Mouse (Mus musculus) stomach, embryonic 16.5 days (tissue): ENCODE measurements around the gene Cisd3. TPM values are rescaled to one million over a fixed set of nuclear protein-coding genes. Genes with fewer than 3 reads are reported as not detected.
"Not testable (repeated sequence)": the region's sequence is repeated elsewhere in the genome, so short reads cannot be mapped to it uniquely, and the experiment has no call there.

Source experiments
- ATAC-seq: fragments of 200-750 bp; cut with Nextera tagmentation; 2 replicates; pipeline ENCODE4 v1.8.0; 2017; ENCODE audit warnings: moderate number of reproducible peaks, moderate TSS enrichment; ENCODE audit not compliant: insufficient read depth, low FRiP score
- H3K27ac ChIP-seq: fragments of 300-500 bp; sonication (generic); 2 replicates; pipeline ENCODE4 v1.5.1; 2014; ENCODE audit warnings: low read length
- H3K27me3 ChIP-seq: fragments of 300-500 bp; sonication (generic); 2 replicates; pipeline ENCODE4 v1.6.1; 2014; ENCODE audit warnings: low read length, control low read depth, mixed read lengths; ENCODE audit not compliant: control insufficient read depth, insufficient read depth
- H3K36me3 ChIP-seq: fragments of 300-500 bp; sonication (generic); 2 replicates; pipeline ENCODE4 v1.6.1; 2014; ENCODE audit warnings: low read length; ENCODE audit not compliant: control insufficient read depth, insufficient read depth
- H3K4me1 ChIP-seq: fragments of 300-500 bp; sonication (generic); 2 replicates; pipeline ENCODE4 v1.6.1; 2014; ENCODE audit warnings: low read length, control low read depth, mixed read lengths; ENCODE audit not compliant: control insufficient read depth, insufficient read depth
- H3K4me2 ChIP-seq: fragments of 300-500 bp; sonication (generic); 2 replicates; pipeline ENCODE4 v1.6.1; 2014; ENCODE audit warnings: low read depth, low read length, mixed read lengths
- H3K4me3 ChIP-seq: fragments of 300-500 bp; sonication (generic); replicated peaks from 2 replicates; pipeline ENCODE4 v1.5.1; 2014; ENCODE audit warnings: mild to moderate bottlenecking, low read length
- H3K9ac ChIP-seq: fragments of 300-500 bp; sonication (generic); 2 replicates; pipeline ENCODE4 v1.6.1; 2014; ENCODE audit warnings: low read length
- H3K9me3 ChIP-seq: fragments of 300-500 bp; sonication (generic); replicated peaks from 2 replicates; pipeline ENCODE4 v1.6.1; 2016; ENCODE audit warnings: low read length, control low read depth; ENCODE audit not compliant: control insufficient read depth
- WGBS: fragments of 180-500 bp; shearing (Covaris S2); extraction: QIAGEN DNeasy Blood & Tissue Kit; methylation state at CpG from one replicate; pipeline ENCODE4 v1.1.7; 2014; 5-methylcytosine and 5-hydroxymethylcytosine counted together
- polyA plus RNA-seq: library from polyadenylated mRNA; unstranded; fragments of >200 nt; fragmentation: Nextera tagmentation; extraction: Ambion mirVana; gene quantifications from 2 replicates; pipeline ENCODE4 v1.2.1, GENCODE M21; 2015

The Cisd3 gene
- 34.2 and 35.1 TPM in 2 replicates for polyA plus RNA-seq

DNA sequence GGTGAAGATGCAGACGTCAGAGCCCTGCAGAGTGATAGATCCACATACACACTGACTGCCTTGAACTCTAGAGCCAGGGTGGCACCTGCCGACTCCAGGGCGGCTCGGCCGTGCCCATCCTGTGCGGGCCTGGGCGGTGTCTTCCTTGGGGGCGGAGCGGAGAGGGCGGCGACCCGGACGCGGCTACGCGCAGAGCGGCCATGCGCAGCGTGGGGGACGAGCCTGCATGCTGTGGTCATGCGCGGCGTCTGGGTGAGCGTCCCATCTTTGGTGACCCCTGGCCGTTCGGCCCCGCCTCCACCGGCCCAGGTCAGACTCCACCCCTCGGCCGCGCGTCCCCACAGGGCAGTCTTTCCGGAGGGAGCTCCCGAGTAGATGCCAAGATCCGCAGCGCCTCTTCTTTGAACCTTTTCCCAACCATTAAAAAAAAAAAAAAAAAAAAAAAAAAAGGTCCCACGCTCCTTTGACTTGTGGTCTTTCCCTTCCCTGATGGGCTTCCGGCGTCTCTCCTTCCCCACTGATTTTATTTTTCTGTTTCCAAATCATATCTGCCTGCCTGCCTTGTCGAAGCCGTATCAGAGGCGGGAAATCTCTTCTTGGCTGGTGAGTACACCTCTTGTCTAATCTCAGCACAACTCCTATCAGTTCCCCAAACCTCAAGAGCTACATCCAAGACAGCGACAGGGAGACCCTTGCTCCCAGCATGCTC is at the start of gene Cisd3:
Cisd3 (plus strand) TSS at position 214 of the 709 bp plus-strand sequence.
- Histone ChIP-seq H3K4me3 (peak within 1 kb of the TSS; percentile 37), H3K36me3 (peaks cover 10% of the 10 kb centered on the region; the same call in 1 of the 2 replicates), H3K9ac (peak within 1 kb of the TSS; percentile 54), H3K4me2 (peak within 1 kb of the TSS; percentile 62), H3K4me1 (peaks cover 15% of the 10 kb centered on the region), H3K27ac (peak within 1 kb of the TSS; percentile 42), H3K27me3 (no peaks in the 10 kb centered on the region), H3K9me3 (no peaks in the 10 kb centered on the region)
- ATAC-seq, result peak; percentile 92
- 1% methylated on average over 43 of the region's 43 CpGs for WGBS

DNA sequence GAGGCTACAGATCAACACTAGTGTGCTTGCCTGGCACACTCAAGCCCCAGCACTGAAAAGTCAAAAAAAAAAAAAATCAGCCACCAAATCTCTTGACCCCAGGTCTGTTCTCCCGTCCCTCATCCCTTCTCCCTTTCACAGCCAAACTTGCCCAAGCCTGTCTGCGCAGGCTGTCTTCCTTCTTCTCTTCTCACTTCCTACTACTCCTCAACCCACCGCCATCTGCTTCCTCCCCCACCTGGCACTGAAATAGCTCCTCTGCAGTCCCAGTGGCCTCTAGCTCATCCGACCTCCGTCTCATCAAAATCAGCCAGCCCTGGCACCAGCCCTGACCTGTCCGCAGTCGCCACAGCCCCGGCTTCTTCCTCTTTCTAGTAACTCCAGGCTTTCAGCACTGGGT is 44.0 kb upstream of the Cisd3 start:
- no peaks in the 10 kb centered on the region for H3K36me3 ChIP-seq
- no peak overlapping the region for H3K9ac ChIP-seq
- H3K9me3 ChIP-seq, result 0 out of 2 replicates have a peak, but pooled peaks cover 2% of the 10 kb centered on the region
- H3K27ac ChIP-seq, result no peak overlapping the region
- no peak overlapping the region for H3K4me2 ChIP-seq
- WGBS, result 47% methylated on average over 8 of the region's 8 CpGs
- H3K4me3 ChIP-seq, result no peak overlapping the region
- H3K27me3 ChIP-seq, result no peaks in the 10 kb centered on the region
- no peak for ATAC-seq
- no peaks in the 10 kb centered on the region for H3K4me1 ChIP-seq

DNA sequence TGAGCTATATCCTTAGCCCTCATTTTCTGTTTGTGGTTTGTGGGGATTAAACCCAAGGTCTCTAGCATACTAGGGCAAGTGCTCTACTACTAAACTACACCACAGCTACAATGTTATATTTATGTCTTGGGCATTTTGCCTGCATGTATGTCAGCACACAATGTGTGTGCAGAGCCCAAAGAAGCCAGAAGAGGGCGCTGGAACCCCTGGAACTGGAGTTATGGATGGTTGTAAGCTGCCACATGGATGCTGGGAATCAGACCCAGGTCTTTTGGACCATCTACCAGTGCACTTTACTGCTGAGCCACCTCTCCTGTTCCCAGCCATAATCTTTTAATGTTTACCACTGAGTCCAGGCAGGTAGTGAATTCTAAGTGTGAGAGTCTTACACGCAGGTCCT is 42.9 kb upstream of the Cisd3 start:
- H3K4me1 ChIP-seq, result no peaks in the 10 kb centered on the region
- H3K9me3 ChIP-seq, result 0 out of 2 replicates have a peak, but pooled peaks cover 2% of the 10 kb centered on the region
- 45% methylated on average over 2 of the region's 2 CpGs for WGBS
- ATAC-seq, result no peak
- no peak overlapping the region for H3K9ac ChIP-seq
- no peak overlapping the region for H3K4me2 ChIP-seq
- no peaks in the 10 kb centered on the region for H3K27me3 ChIP-seq
- no peak overlapping the region for H3K27ac ChIP-seq
- H3K36me3 ChIP-seq, result no peaks in the 10 kb centered on the region
- H3K4me3 ChIP-seq, result no peak overlapping the region

DNA sequence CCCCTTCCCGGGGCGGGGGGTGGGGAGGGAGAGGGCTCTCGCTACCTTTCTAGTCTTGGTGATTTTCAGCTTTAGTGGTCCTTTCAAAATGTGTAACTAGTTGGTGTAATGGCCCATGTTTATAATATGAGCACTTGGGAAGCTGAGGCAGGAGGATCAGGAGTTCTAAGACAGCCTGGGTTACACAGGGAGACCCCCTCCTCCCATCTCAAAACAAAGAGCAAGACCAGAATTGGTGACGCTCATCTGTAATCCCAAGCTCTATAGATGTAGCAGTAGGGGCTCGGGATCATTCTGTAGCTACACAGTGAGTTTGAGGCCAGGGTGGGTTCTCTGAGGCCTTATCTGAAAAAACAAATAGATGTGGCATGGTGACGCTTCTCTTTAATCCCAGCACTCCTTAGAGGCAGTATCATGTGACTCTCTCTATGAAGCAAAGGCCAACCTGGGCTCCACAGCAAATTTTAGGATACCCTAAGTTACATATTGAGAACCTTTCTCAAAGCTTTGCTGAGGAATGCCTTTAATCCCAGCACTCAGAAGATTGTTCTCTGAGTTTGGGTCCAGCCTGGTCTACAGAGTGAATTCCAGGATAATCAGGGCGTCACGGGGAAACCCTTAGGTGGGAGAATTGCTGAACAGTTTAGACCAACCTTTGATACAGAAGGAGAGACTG is 42.1 kb upstream of the Cisd3 start:
- Histone ChIP-seq H3K4me2 (no peak overlapping the region), H3K9me3 (0 out of 2 replicates have a peak, but pooled peaks cover 2% of the 10 kb centered on the region), H3K9ac (no peak overlapping the region), H3K27me3 (no peaks in the 10 kb centered on the region), H3K4me3 (no peak overlapping the region), H3K4me1 (no peaks in the 10 kb centered on the region), H3K36me3 (no peaks in the 10 kb centered on the region), H3K27ac (no peak overlapping the region)
- ATAC-seq, result no peak
- WGBS, result 67% methylated on average over 8 of the region's 8 CpGs

DNA sequence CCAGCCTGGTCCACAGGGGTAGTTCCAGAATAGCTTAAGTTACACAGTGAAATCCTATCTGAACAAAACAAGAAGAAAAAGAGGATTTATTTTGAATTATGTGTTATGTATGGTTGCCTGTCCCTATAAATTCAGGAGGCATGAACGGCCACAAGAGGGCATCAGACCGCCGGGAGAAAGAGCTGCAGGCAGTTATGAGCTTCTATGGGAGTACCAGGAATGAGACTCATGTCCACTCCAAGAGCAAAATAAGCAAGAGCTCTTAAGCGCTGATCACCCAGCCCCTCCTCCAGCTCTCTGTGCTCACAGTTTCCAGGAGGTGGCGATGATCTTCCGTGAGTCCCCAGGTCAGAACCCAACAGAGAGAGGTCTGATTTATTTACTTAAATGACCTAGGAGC is 40.8 kb upstream of the Cisd3 start:
- ATAC-seq, result no peak
- WGBS, result 5% methylated on average over 6 of the region's 6 CpGs
- Histone ChIP-seq H3K4me1 (no peaks in the 10 kb centered on the region), H3K27me3 (no peaks in the 10 kb centered on the region), H3K9me3 (0 out of 2 replicates have a peak, but pooled peaks cover 2% of the 10 kb centered on the region), H3K4me3 (no peak overlapping the region), H3K27ac (no peak overlapping the region), H3K36me3 (no peaks in the 10 kb centered on the region), H3K9ac (no peak overlapping the region), H3K4me2 (no peak overlapping the region)

DNA sequence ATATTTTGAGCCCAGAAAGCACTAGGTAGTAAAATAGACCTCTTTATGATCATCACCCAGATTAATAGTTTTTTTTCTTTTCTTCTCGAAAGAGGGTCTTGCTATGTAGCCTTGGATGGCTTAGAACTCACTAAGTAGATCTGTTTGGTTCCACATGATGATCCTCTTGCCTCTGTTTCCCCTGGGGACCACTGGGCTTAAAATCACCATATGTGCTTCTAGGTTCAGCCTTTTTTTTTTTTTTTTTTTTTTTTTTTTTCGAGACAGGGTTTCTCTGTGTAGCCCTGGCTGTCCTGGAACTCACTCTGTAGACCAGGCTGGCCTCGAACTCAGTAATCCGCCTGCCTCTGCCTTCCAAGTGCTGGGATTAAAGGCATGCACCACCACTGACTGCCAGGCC is 37.1 kb upstream of the Cisd3 start:
- not testable (repeated sequence) for H3K4me3 ChIP-seq, H3K9ac ChIP-seq, H3K27me3 ChIP-seq, H3K4me2 ChIP-seq, ATAC-seq, H3K9me3 ChIP-seq, H3K27ac ChIP-seq, H3K4me1 ChIP-seq, H3K36me3 ChIP-seq
- 92% methylated on average over 3 of the region's 4 CpGs for WGBS

DNA sequence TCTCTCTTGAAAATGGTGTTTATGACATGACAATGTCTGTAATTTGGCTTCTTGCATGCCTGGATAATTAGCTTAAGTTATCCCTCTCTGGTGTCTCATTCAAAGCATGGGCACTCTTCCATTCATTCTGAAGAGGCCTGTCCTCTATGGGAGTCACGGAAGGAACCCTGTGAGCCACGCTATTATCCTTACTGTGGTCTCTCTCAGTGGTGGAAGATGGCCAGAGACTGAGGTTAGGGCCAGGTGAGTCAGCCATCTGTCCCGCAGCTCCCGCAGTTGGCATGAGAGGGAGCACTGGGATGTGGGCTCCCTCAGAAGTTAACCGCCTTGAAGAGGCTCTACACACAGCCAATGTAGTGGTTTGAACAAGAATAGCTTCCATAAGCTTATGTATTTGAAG is 35.3 kb upstream of the Cisd3 start:
- ATAC-seq, result no peak
- H3K4me1 ChIP-seq, result no peaks in the 10 kb centered on the region
- H3K36me3 ChIP-seq, result no peaks in the 10 kb centered on the region
- H3K9me3 ChIP-seq, result no peaks in the 10 kb centered on the region
- no peak overlapping the region for H3K27ac ChIP-seq
- no peak overlapping the region for H3K4me2 ChIP-seq
- 60% methylated on average over 5 of the region's 5 CpGs for WGBS
- no peak overlapping the region for H3K9ac ChIP-seq
- H3K27me3 ChIP-seq, result no peaks in the 10 kb centered on the region
- H3K4me3 ChIP-seq, result no peak overlapping the region

DNA sequence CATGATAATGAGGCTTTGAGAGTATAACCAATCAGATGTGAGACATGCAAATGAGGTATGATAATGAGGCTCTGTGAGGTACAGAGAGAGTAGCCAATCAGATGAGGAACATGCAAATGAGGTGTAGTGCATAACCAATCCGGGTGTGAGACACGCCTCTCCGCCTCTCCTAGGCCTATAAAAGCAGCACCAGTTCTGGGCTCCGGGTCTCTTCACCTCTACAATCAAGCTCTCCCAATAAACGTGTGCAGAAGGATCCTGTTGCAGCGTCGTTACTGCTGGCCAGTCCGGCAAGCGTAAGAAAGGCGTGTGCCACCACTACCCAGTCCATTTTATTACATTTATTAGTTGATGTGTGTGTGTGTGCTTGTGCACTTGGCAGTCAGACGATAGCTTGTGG is 32.2 kb upstream of the Cisd3 start:
- 93% methylated on average over 11 of the region's 11 CpGs for WGBS
- not testable (repeated sequence) for H3K27me3 ChIP-seq, H3K9ac ChIP-seq, ATAC-seq, H3K27ac ChIP-seq, H3K9me3 ChIP-seq, H3K4me1 ChIP-seq, H3K36me3 ChIP-seq, H3K4me2 ChIP-seq, H3K4me3 ChIP-seq

DNA sequence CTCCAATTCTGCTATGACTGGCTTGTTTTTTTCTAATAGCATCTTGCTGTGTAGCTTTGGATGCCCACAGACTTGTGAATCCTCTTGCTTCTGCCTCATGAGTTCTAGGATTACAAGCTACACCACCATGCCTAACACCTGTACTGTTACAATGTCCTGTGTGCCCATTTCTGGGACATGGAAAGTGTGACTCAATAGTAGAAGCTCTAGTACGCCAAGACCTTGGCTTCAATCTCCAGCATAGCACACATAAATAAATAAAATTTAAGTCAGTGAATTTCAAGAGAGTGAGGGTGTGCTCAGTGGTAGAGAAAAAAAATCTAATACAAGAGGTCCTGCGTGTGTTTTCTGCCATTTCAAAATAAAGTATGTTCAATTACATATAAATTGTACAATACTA is 31.4 kb upstream of the Cisd3 start:
- no peak overlapping the region for H3K4me3 ChIP-seq
- no peaks in the 10 kb centered on the region for H3K27me3 ChIP-seq
- no peak for ATAC-seq
- H3K27ac ChIP-seq, result no peak overlapping the region
- 86% methylated on average over 2 of the region's 2 CpGs for WGBS
- no peak overlapping the region for H3K9ac ChIP-seq
- no peaks in the 10 kb centered on the region for H3K9me3 ChIP-seq
- H3K4me2 ChIP-seq, result no peak overlapping the region
- peaks cover 3% of the 10 kb centered on the region for H3K4me1 ChIP-seq
- no peaks in the 10 kb centered on the region for H3K36me3 ChIP-seq
